Mouse (Mus musculus) limb, embryonic 11.5 days (tissue): ENCODE results near the gene Tet2. TPM values are rescaled to one million over a fixed set of nuclear protein-coding genes. Genes with fewer than 3 reads are reported as not detected.
A peak's percentile ranks its signal among the peaks of the same experiment; 100 is the strongest.
"Not testable (repeated sequence)": the region's sequence is repeated elsewhere in the genome, so short reads cannot be mapped to it uniquely, and the experiment has no call there.

Source experiments
- ATAC-seq: fragments of 200-750 bp; cut with Nextera tagmentation; 2 replicates; pipeline ENCODE4 v1.8.0; 2017; ENCODE audit warnings: low read depth; ENCODE audit not compliant: insufficient number of reproducible peaks, low FRiP score, low TSS enrichment
- DNase-seq: peaks from one replicate; pipeline ENCODE4 v3.0.0-alpha.2; 2015; ENCODE audit warnings: low spot score
- H3K27ac ChIP-seq: fragments of 300-500 bp; sonication (generic); replicated peaks from 2 replicates; pipeline ENCODE4 v1.5.1; 2014; ENCODE audit warnings: low read depth, mild to moderate bottlenecking, low read length
- H3K27me3 ChIP-seq: fragments of 300-500 bp; sonication (generic); 2 replicates; pipeline ENCODE4 v1.6.1; 2014; ENCODE audit warnings: mild to moderate bottlenecking, low read length, mixed read lengths; ENCODE audit not compliant: control insufficient read depth, insufficient read depth
- H3K36me3 ChIP-seq: fragments of 300-500 bp; sonication (generic); 2 replicates; pipeline ENCODE4 v1.6.1; 2014; ENCODE audit warnings: mild to moderate bottlenecking, low read length, moderate library complexity, mixed read lengths; ENCODE audit not compliant: control insufficient read depth, insufficient read depth
- H3K4me1 ChIP-seq: fragments of 300-500 bp; sonication (generic); 2 replicates; pipeline ENCODE4 v1.6.1; 2014; ENCODE audit warnings: low read length, mixed read lengths; ENCODE audit not compliant: control insufficient read depth, insufficient read depth
- H3K4me2 ChIP-seq: fragments of 300-500 bp; sonication (generic); 2 replicates; pipeline ENCODE4 v1.6.1; 2014; ENCODE audit warnings: low read depth, mild to moderate bottlenecking, moderate library complexity; ENCODE audit not compliant: severe bottlenecking
- H3K4me3 ChIP-seq: fragments of 300-500 bp; sonication (generic); 2 replicates; pipeline ENCODE4 v1.5.1; 2014; ENCODE audit warnings: low read depth, low read length
- H3K9ac ChIP-seq: fragments of 300-500 bp; sonication (generic); 2 replicates; pipeline ENCODE4 v1.6.1; 2014; ENCODE audit warnings: mild to moderate bottlenecking, low read length
- H3K9me3 ChIP-seq: fragments of 300-500 bp; sonication (generic); 2 replicates; pipeline ENCODE4 v1.6.1; 2016; ENCODE audit warnings: low read length; ENCODE audit not compliant: control insufficient read depth
- WGBS: fragments of 180-500 bp; shearing (Covaris S2); extraction: QIAGEN DNeasy Blood & Tissue Kit; methylation state at CpG from one replicate; pipeline ENCODE4 v1.1.7; 2014; 5-methylcytosine and 5-hydroxymethylcytosine counted together
- polyA plus RNA-seq: library from polyadenylated mRNA; unstranded; fragments of >200 nt; fragmentation: Nextera tagmentation; extraction: Ambion mirVana; gene quantifications from 2 replicates; pipeline ENCODE4 v1.2.1, GENCODE M21; 2014

Gene Tet2
- 12.7 and 14.1 TPM in 2 replicates for polyA plus RNA-seq

GRCm38 (mm10) chr3:133544551-133545303 lies at the start of gene Tet2:
TSS of gene Tet2 (minus strand) at chr3:133545139.
- Histone ChIP-seq H3K9ac (peak within 1 kb of the TSS; percentile 75), H3K9me3 (no peaks in the 10 kb centered on the region), H3K4me1 (0 out of 2 replicates have a peak, but pooled peaks cover 2% of the 10 kb centered on the region), H3K36me3 (no peaks in the 10 kb centered on the region), H3K27me3 (no peaks in the 10 kb centered on the region), H3K4me2 (peak within 1 kb of the TSS; percentile 82), H3K4me3 (peak within 1 kb of the TSS; percentile 78), H3K27ac (peak within 1 kb of the TSS; percentile 72)
- DNase-seq (peak; percentile 75), ATAC-seq (peak; percentile 75)
- under 1% methylated on average over 51 of the region's 73 CpGs for WGBS

GRCm38 (mm10) chr3:133592995-133593394 lies 48.1 kb upstream of the Tet2 start:
- DNase-seq, H3K27ac ChIP-seq, H3K36me3 ChIP-seq, H3K9ac ChIP-seq, H3K4me3 ChIP-seq, ATAC-seq, H3K4me2 ChIP-seq, H3K27me3 ChIP-seq, H3K4me1 ChIP-seq, H3K9me3 ChIP-seq: not testable (repeated sequence)
- WGBS = 93% methylated on average over 2 of the region's 2 CpGs

GRCm38 (mm10) chr3:133590506-133591152 lies 45.7 kb upstream of the Tet2 start:
- no peak overlapping the region for H3K9ac ChIP-seq
- no peak overlapping the region for H3K27ac ChIP-seq
- no peak overlapping the region for H3K4me2 ChIP-seq
- ATAC-seq = no peak
- H3K36me3 ChIP-seq = no peaks in the 10 kb centered on the region
- H3K9me3 ChIP-seq = no peaks in the 10 kb centered on the region
- no peak for DNase-seq
- no peaks in the 10 kb centered on the region for H3K4me1 ChIP-seq
- no peak overlapping the region for H3K4me3 ChIP-seq
- H3K27me3 ChIP-seq = no peaks in the 10 kb centered on the region
- WGBS = 85% methylated on average over 7 of the region's 7 CpGs

- Histone ChIP-seq H3K9ac (no peak overlapping the region), H3K4me2 (no peak overlapping the region), H3K27me3 (no peaks in the 10 kb centered on the region), H3K36me3 (no peaks in the 10 kb centered on the region), H3K4me3 (no peak overlapping the region), H3K4me1 (no peaks in the 10 kb centered on the region), H3K9me3 (no peaks in the 10 kb centered on the region), H3K27ac (no peak overlapping the region)
- ATAC-seq (no peak), DNase-seq (no peak)
- 80% methylated on average over 2 of the region's 2 CpGs for WGBS
Observed at GRCm38 (mm10) chr3:133585010-133585409, 40.1 kb upstream of the Tet2 start.

GRCm38 (mm10) chr3:133583411-133584025 lies 38.6 kb upstream of the Tet2 start:
- no peak overlapping the region for H3K4me3 ChIP-seq
- no peaks in the 10 kb centered on the region for H3K36me3 ChIP-seq
- no peaks in the 10 kb centered on the region for H3K27me3 ChIP-seq
- H3K4me1 ChIP-seq = no peaks in the 10 kb centered on the region
- H3K4me2 ChIP-seq = no peak overlapping the region
- no peak for DNase-seq
- no peaks in the 10 kb centered on the region for H3K9me3 ChIP-seq
- ATAC-seq = no peak
- no peak overlapping the region for H3K27ac ChIP-seq
- 88% methylated on average over 9 of the region's 9 CpGs for WGBS
- H3K9ac ChIP-seq = no peak overlapping the region

GRCm38 (mm10) chr3:133582969-133583368 lies 38.0 kb upstream of the Tet2 start:
- H3K36me3 ChIP-seq = no peaks in the 10 kb centered on the region
- H3K27ac ChIP-seq = no peak overlapping the region
- DNase-seq = no peak
- no peak overlapping the region for H3K4me2 ChIP-seq
- H3K9me3 ChIP-seq = no peaks in the 10 kb centered on the region
- no peak overlapping the region for H3K4me3 ChIP-seq
- H3K27me3 ChIP-seq = no peaks in the 10 kb centered on the region
- H3K9ac ChIP-seq = no peak overlapping the region
- 82% methylated on average over 4 of the region's 4 CpGs for WGBS
- no peaks in the 10 kb centered on the region for H3K4me1 ChIP-seq
- no peak for ATAC-seq

GRCm38 (mm10) chr3:133582096-133582495 lies 37.2 kb upstream of the Tet2 start:
- H3K4me2 ChIP-seq = no peak overlapping the region
- no peaks in the 10 kb centered on the region for H3K27me3 ChIP-seq
- ATAC-seq = no peak
- no peak for DNase-seq
- no peaks in the 10 kb centered on the region for H3K36me3 ChIP-seq
- no peak overlapping the region for H3K4me3 ChIP-seq
- no peak overlapping the region for H3K27ac ChIP-seq
- H3K9me3 ChIP-seq = no peaks in the 10 kb centered on the region
- no peaks in the 10 kb centered on the region for H3K4me1 ChIP-seq
- no peak overlapping the region for H3K9ac ChIP-seq
- WGBS = 87% methylated on average over 5 of the region's 5 CpGs

- Histone ChIP-seq H3K36me3 (no peaks in the 10 kb centered on the region), H3K4me1 (no peaks in the 10 kb centered on the region), H3K4me3 (no peak overlapping the region), H3K27me3 (no peaks in the 10 kb centered on the region), H3K27ac (no peak overlapping the region), H3K4me2 (no peak overlapping the region), H3K9ac (no peak overlapping the region), H3K9me3 (no peaks in the 10 kb centered on the region)
- DNase-seq (no peak), ATAC-seq (no peak)
- 85% methylated on average over 4 of the region's 4 CpGs for WGBS
Observed at GRCm38 (mm10) chr3:133581541-133581940, 36.6 kb upstream of the Tet2 start.
